Mouse (Mus musculus): Measurements from ENCODE around the gene Hmg20b. TPM values are rescaled to one million over a fixed set of nuclear protein-coding genes. Genes with fewer than 3 reads are reported as not detected.
A peak's percentile ranks its signal among the peaks of the same experiment; 100 is the strongest.

The Hmg20b gene
- polyA plus RNA-seq, 1 experiment from 2014 or later, result 66.8 TPM

GRCm38 (mm10) chr10:81323141-81323775 lies 27.0 kb downstream of the Hmg20b start:
- ATAC-seq (ENCODE audit: low read depth), result no peak
- Histone ChIP-seq H3K4me3 (ENCODE audit: low read depth, low read length) (no peak overlapping the region), H3K4me1 (ENCODE audit: control insufficient read depth, insufficient read depth, low read length) (peaks cover 9% of the 10 kb centered on the region), H3K9ac (ENCODE audit: low read depth, low read length) (no peak overlapping the region), H3K36me3 (ENCODE audit: control insufficient read depth, insufficient read depth, low read length) (peaks cover 59% of the 10 kb centered on the region), H3K27ac (replicated peaks; ENCODE audit: low read depth, low read length) (no peak overlapping the region), H3K4me2 (ENCODE audit: low read depth, low read length) (no peak overlapping the region), H3K9me3 (ENCODE audit: control insufficient read depth, low read length) (no peaks in the 10 kb centered on the region), H3K27me3 (replicated peaks; ENCODE audit: control insufficient read depth, insufficient read depth, low read length) (no peaks in the 10 kb centered on the region)
- WGBS, result 92% methylated on average over 23 of the region's 23 CpGs
- no peak for DNase-seq (ENCODE audit: low spot score)

- no peaks in the 10 kb centered on the region for H3K27me3 ChIP-seq (replicated peaks; ENCODE audit: control insufficient read depth, insufficient read depth, low read length)
- no peak for ATAC-seq (ENCODE audit: low read depth)
- peak overlapping the region; percentile 97; the same call in 1 of the 2 replicates for H3K4me3 ChIP-seq (ENCODE audit: low read depth, low read length)
- peaks cover 67% of the 10 kb centered on the region for H3K36me3 ChIP-seq (ENCODE audit: control insufficient read depth, insufficient read depth, low read length)
- H3K4me1 ChIP-seq (ENCODE audit: control insufficient read depth, insufficient read depth, low read length), result peaks cover 7% of the 10 kb centered on the region; the same call in 1 of the 2 replicates
- WGBS, result 95% methylated on average over 27 of the region's 27 CpGs
- peak overlapping the region; percentile 72; the same call in 1 of the 2 replicates for H3K4me2 ChIP-seq (ENCODE audit: low read depth, low read length)
- no peaks in the 10 kb centered on the region for H3K9me3 ChIP-seq (ENCODE audit: control insufficient read depth, low read length)
- no peak for DNase-seq (ENCODE audit: low spot score)
- H3K9ac ChIP-seq (ENCODE audit: low read depth, low read length), result peak overlapping the region; percentile 31
- no peak overlapping the region for H3K27ac ChIP-seq (replicated peaks; ENCODE audit: low read depth, low read length)
These were observed 27.8 kb downstream of the Hmg20b start for GRCm38 (mm10) chr10:81322444-81322843.

- Histone ChIP-seq H3K9ac (ENCODE audit: low read depth, low read length) (peak overlapping the region; percentile 92), H3K27me3 (replicated peaks; ENCODE audit: control insufficient read depth, insufficient read depth, low read length) (no peaks in the 10 kb centered on the region), H3K9me3 (ENCODE audit: control insufficient read depth, low read length) (no peaks in the 10 kb centered on the region), H3K27ac (replicated peaks; ENCODE audit: low read depth, low read length) (peak overlapping the region; percentile 93), H3K4me2 (ENCODE audit: low read depth, low read length) (peak overlapping the region; percentile 72), H3K4me1 (ENCODE audit: control insufficient read depth, insufficient read depth, low read length) (peaks cover 12% of the 10 kb centered on the region; the same call in 1 of the 2 replicates), H3K36me3 (ENCODE audit: control insufficient read depth, insufficient read depth, low read length) (peaks cover 58% of the 10 kb centered on the region), H3K4me3 (ENCODE audit: low read depth, low read length) (peak overlapping the region; percentile 97)
- DNase-seq (ENCODE audit: low spot score) (no peak), ATAC-seq (ENCODE audit: low read depth) (no peak)
- WGBS, result 2% methylated on average over 17 of the region's 20 CpGs
These were observed 28.8 kb downstream of the Hmg20b start for GRCm38 (mm10) chr10:81321436-81321835.

- peak; percentile 93 for ATAC-seq (ENCODE audit: low read depth)
- under 1% methylated on average over 57 of the region's 68 CpGs for WGBS
- Histone ChIP-seq H3K27ac (replicated peaks; ENCODE audit: low read depth, low read length) (peak within 1 kb of the TSS; percentile 93), H3K9ac (ENCODE audit: low read depth, low read length) (peak within 1 kb of the TSS; percentile 92), H3K27me3 (replicated peaks; ENCODE audit: control insufficient read depth, insufficient read depth, low read length) (no peaks in the 10 kb centered on the region), H3K9me3 (ENCODE audit: control insufficient read depth, low read length) (no peaks in the 10 kb centered on the region), H3K4me2 (ENCODE audit: low read depth, low read length) (peak within 1 kb of the TSS; percentile 72), H3K4me1 (ENCODE audit: control insufficient read depth, insufficient read depth, low read length) (peaks cover 12% of the 10 kb centered on the region; the same call in 1 of the 2 replicates), H3K36me3 (ENCODE audit: control insufficient read depth, insufficient read depth, low read length) (peaks cover 58% of the 10 kb centered on the region), H3K4me3 (ENCODE audit: low read depth, low read length) (peak within 1 kb of the TSS; percentile 97)
- DNase-seq (ENCODE audit: low spot score), result peak; percentile 100
These were observed 29.5 kb downstream of the Hmg20b start, which contains the start of gene Cactin for GRCm38 (mm10) chr10:81320550-81321347. Cactin (plus strand) TSS chr10:81321103.

GRCm38 (mm10) chr10:81319741-81320549 lies 30.3 kb downstream of the Hmg20b start:
- Histone ChIP-seq H3K9me3 (ENCODE audit: control insufficient read depth, low read length) (no peaks in the 10 kb centered on the region), H3K4me2 (ENCODE audit: low read depth, low read length) (peak overlapping the region; percentile 72), H3K4me3 (ENCODE audit: low read depth, low read length) (peak overlapping the region; percentile 97), H3K27ac (replicated peaks; ENCODE audit: low read depth, low read length) (peak overlapping the region; percentile 93), H3K36me3 (ENCODE audit: control insufficient read depth, insufficient read depth, low read length) (peaks cover 58% of the 10 kb centered on the region), H3K9ac (ENCODE audit: low read depth, low read length) (peak overlapping the region; percentile 66), H3K4me1 (ENCODE audit: control insufficient read depth, insufficient read depth, low read length) (peaks cover 12% of the 10 kb centered on the region; the same call in 1 of the 2 replicates), H3K27me3 (replicated peaks; ENCODE audit: control insufficient read depth, insufficient read depth, low read length) (no peaks in the 10 kb centered on the region)
- peak; percentile 99 for DNase-seq (ENCODE audit: low spot score)
- ATAC-seq (ENCODE audit: low read depth), result no peak
- under 1% methylated on average over 38 of the region's 38 CpGs for WGBS

GRCm38 (mm10) chr10:81319330-81319699 lies 31.0 kb downstream of the Hmg20b start:
- peak overlapping the region; percentile 66 for H3K9ac ChIP-seq (ENCODE audit: low read depth, low read length)
- H3K27ac ChIP-seq (replicated peaks; ENCODE audit: low read depth, low read length), result peak overlapping the region; percentile 93
- peak overlapping the region; percentile 72 for H3K4me2 ChIP-seq (ENCODE audit: low read depth, low read length)
- H3K27me3 ChIP-seq (replicated peaks; ENCODE audit: control insufficient read depth, insufficient read depth, low read length), result no peaks in the 10 kb centered on the region
- peaks cover 12% of the 10 kb centered on the region; the same call in 1 of the 2 replicates for H3K4me1 ChIP-seq (ENCODE audit: control insufficient read depth, insufficient read depth, low read length)
- DNase-seq (ENCODE audit: low spot score), result no peak
- peaks cover 58% of the 10 kb centered on the region for H3K36me3 ChIP-seq (ENCODE audit: control insufficient read depth, insufficient read depth, low read length)
- peak overlapping the region; percentile 97 for H3K4me3 ChIP-seq (ENCODE audit: low read depth, low read length)
- WGBS, result 33% methylated on average over 8 of the region's 8 CpGs
- no peak for ATAC-seq (ENCODE audit: low read depth)
- no peaks in the 10 kb centered on the region for H3K9me3 ChIP-seq (ENCODE audit: control insufficient read depth, low read length)

GRCm38 (mm10) chr10:81318589-81319329 lies 31.5 kb downstream of the Hmg20b start:
- Histone ChIP-seq H3K4me3 (ENCODE audit: low read depth, low read length) (no peak overlapping the region; the same call in 1 of the 2 replicates), H3K9ac (ENCODE audit: low read depth, low read length) (0 out of 2 replicates have a peak overlapping the region, but pooled peaks have one; percentile 34), H3K4me2 (ENCODE audit: low read depth, low read length) (peak overlapping the region; percentile 72), H3K36me3 (ENCODE audit: control insufficient read depth, insufficient read depth, low read length) (peaks cover 58% of the 10 kb centered on the region), H3K27ac (replicated peaks; ENCODE audit: low read depth, low read length) (peak overlapping the region; percentile 93; the same call in 1 of the 2 replicates), H3K9me3 (ENCODE audit: control insufficient read depth, low read length) (no peaks in the 10 kb centered on the region), H3K4me1 (ENCODE audit: control insufficient read depth, insufficient read depth, low read length) (peaks cover 12% of the 10 kb centered on the region; the same call in 1 of the 2 replicates), H3K27me3 (replicated peaks; ENCODE audit: control insufficient read depth, insufficient read depth, low read length) (no peaks in the 10 kb centered on the region)
- no peak for DNase-seq (ENCODE audit: low spot score)
- ATAC-seq (ENCODE audit: low read depth), result no peak
- WGBS, result 85% methylated on average over 13 of the region's 13 CpGs
